Mouse (Mus musculus): ENCODE data around the gene Ace3. TPM values are rescaled to one million over a fixed set of nuclear protein-coding genes. Genes with fewer than 3 reads are reported as not detected.

Ace3 gene
- total RNA-seq, 2 experiments from 2014 or later, result not detected

DNA sequence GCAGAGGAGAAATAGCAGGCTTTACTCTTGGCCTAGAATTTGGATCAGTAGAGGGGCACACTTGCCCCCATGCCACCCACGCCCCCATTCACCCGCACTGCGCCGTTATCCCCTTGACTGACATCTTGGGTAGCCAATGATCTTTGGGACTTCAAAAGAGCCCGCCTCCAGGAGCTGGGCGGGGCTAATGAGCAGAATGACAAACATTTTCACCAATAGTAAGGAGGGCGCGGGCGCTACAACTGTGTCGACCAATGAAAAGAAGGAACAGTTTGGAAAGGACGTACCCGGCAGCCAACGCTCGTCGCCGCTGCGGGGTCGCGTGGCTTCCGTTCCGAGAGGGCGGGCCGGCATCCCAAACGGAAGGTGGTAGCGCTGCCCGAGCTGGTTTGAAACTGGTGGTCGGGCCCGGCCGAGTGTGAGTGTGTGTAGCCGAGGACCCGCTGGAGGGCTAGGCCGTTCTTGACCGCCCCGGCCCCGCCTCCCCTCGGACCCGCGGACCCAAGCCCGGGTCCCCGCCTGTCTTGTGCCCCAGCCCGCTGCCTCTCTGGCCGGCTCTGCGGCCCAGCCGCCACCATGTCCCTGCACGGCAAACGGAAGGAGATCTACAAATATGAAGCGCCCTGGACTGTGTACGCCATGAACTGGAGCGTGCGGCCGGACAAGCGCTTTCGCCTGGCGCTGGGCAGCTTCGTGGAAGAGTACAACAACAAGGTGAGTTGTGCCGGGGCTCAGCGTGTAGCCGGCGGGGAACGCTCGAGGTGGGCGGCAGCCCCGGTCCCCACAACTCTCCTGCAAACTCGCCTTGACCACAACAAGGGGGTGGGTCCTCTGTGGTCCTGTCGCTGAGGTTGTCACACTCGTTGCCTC is 42.3 kb downstream of the Ace3 start, which contains the start of gene Dcaf7:
TSS of gene Dcaf7 (plus strand) at position 325 of the 870 bp plus-strand sequence.
- peak; percentile 92 to 94 for DNase-seq (ENCODE audit: low spot score in 2 of 2)

DNA sequence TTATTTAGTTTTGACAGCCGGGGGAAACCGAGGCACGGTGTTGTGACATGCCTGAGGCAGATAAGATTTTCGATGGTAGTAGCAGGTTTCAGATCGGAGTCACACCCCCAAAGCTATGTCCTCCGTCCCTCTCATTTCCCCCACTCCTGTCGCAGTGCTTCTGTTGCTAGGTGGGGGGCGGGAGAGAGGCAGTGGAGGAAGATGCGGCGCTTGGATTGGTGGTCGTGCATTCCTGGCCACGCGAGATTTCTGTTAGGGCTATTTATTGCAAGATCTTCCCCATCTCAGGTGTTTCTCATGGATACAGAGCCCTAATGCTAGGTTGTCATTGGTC is 42.9 kb downstream of the Ace3 start:
- no peak for DNase-seq (ENCODE audit: low spot score in 2 of 2)

DNA sequence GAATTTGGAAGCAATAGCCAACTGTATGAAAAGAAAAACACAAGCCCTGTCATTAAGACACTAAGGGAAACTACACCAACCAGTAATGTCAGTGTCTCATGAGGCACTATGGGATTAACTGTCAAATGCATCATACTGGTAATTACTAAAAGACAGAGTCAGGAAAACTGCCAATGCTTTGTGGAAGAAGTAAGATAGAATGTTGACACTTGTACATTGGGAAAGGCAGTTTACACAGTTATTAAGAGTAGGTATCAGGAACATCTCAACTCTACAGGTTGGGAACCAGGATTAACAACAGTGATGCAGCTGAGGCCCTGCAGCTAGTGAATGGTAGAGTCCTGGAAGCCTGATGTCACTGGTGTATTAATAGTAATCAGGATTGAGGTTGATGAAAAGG is 49.9 kb downstream of the Ace3 start:
- DNase-seq (ENCODE audit: low spot score in 2 of 2), result no peak

DNA sequence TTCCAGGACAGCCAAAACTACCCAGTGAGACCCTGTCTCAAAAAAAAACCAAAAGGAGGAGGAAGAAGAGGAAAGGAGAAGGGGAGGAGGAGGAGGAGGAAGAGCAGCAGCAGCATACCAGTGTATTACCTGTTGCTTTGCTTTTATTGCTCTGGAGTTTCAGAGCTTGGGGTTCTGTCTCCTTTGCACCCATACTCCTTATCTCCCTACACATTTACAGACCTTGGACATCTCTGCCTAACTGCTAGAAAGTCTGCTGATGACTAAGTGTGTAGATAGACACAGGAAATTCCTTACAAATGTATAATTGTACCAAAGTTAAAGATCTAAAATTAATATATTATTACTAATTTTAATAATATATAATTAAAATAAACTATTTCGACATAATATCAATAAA is 50.8 kb downstream of the Ace3 start:
- no peak for DNase-seq (ENCODE audit: low spot score in 2 of 2)

DNA sequence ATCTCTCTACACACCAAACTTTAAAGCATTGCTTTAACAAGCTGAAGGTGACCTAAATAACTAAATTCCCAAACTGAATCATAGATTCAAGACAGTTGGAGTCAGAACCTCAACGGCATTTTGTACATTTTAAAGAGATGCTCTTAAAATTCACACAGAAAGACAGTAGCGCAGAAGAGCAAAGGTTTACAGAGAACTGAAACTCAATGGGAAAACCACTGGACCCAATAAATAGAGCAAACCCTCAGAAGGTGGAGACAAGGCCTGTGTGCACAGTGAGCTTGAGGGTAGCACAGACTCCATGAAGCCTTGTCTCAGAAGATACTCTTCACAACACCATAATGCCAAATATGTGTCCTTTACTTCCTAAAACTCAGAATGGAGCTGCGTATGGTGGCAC is 51.3 kb downstream of the Ace3 start:
- DNase-seq (ENCODE audit: low spot score in 2 of 2), result no peak

DNA sequence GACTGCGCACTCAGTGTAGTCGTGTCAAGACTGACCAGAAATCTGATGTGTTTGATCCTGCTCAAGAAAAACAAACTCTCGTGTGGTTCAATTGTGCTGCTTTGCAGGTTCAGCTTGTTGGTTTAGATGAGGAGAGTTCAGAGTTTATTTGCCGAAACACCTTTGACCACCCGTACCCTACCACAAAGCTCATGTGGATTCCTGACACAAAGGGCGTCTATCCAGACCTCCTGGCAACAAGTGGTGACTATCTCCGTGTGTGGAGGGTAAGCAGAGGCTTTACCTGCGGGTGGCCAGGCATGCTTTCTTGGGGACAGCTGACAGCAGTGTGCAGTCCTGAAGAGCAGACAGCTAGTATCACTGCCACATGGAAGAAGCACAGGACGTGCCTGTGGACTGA is 52.1 kb downstream of the Ace3 start:
- no peak for DNase-seq (ENCODE audit: low spot score in 2 of 2)

DNA sequence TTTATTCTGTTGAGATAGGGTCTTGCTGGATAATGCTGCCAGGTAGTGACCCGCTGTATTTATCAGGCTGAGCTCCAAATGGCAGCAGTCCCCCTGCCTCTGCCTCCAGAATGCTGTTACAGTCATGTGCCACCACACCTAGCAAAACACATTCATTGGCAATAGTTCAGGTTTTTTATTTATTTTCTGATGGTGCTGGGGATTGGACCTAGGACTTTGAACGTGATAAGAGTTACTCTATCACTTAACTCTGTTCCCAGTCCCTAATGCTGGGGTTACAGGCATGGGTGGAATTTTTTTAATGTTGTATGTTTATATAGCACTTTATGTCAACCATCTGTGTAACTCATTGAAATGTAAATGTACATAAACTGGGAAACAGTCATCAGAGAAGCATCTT is 59.4 kb downstream of the Ace3 start:
- no peak for DNase-seq (ENCODE audit: low spot score in 2 of 2)

DNA sequence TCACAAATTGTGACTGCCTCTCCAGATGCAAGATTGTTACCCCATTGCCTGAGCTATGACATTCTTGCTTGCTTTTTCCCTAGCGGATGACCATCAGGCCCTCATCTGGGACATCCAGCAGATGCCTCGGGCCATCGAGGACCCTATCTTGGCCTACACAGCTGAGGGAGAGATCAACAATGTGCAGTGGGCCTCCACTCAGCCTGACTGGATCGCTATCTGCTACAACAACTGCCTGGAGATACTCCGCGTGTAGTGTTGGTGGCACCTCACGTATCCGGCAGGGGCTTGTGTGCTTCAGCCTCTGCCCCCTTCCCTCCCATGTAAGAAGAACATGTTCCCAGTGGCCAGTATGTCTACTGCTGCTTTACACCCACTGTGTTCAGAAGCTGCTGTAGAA is 60.1 kb downstream of the Ace3 start:
- DNase-seq (ENCODE audit: low spot score in 2 of 2), result no peak

Other genes with a start within 250 kb of the Ace3 start
- gene Cyb561, start 41.3 kb upstream of the Ace3 start, total RNA-seq (2021), result 1 to 10 TPM; 4.9 to 5.0 TPM
- 10 to 100 TPM; 23.0 to 35.7 TPM for gene Ace, start 26.7 kb upstream of the Ace3 start, total RNA-seq (2021)
- under 1 TPM in 1 of 2 experiments, not detected in 1; 0.31 TPM for gene Kcnh6, start 13.4 kb downstream of the Ace3 start, total RNA-seq (2021)
- gene Dcaf7, start 42.2 kb downstream of the Ace3 start, total RNA-seq (2021), result 10 to 100 TPM; 60.3 to 60.5 TPM
- 10 to 100 TPM; 19.6 to 19.8 TPM for gene Taco1, start 71.4 kb downstream of the Ace3 start, total RNA-seq (2021)
- gene Map3k3, start 89.9 kb downstream of the Ace3 start, total RNA-seq (2021), result 10 to 100 TPM; 45.9 to 47.1 TPM
- not detected for gene Gm10840, start 166.2 kb downstream of the Ace3 start, total RNA-seq (2021)
- 10 to 100 TPM; 35.8 to 40.7 TPM for gene Limd2, start 166.2 kb downstream of the Ace3 start, total RNA-seq (2021)
- gene Strada, start 207.5 kb downstream of the Ace3 start, total RNA-seq (2021), result 10 to 100 TPM; 26.4 to 32.3 TPM
- gene Ccdc47, start 221.7 kb downstream of the Ace3 start, total RNA-seq (2021), result 10 to 100 TPM; 72.7 to 74.6 TPM
- gene Ddx42, start 222.3 kb downstream of the Ace3 start, total RNA-seq (2021), result 10 to 100 TPM; 46.1 to 47.3 TPM